16 mouse cellular contexts compared by ENCODE assay signal in genomic region chr1:10771793-10772192, GRCm38 (mm10).
DNase-seq lines count a peak whose midpoint lies in the region; ATAC-seq and TF ChIP-seq lines count a peak whose summit lies in the region.
"Had no signal": no experiment of that assay in that cellular context is flagged by ENCODE, and none has a peak within 500 bp of the region (broad histone marks: within the 10 kb centered on the region; RNA-seq: fewer than 3 reads in every experiment).

No protein-coding gene starts in this region.

- no peak overlapping the region for H3K4me3 ChIP-seq in embryonic facial prominence, embryonic 11.5 days (ENCODE audit: low read depth, low read length)
- H3K4me3 ChIP-seq in embryonic facial prominence, embryonic 10.5 days, result no peak overlapping the region
- no peak overlapping the region for H3K4me3 ChIP-seq in hindbrain, embryonic 16.5 days (ENCODE audit: low read length)
- no peak overlapping the region for H3K4me3 ChIP-seq in hindbrain, embryonic 13.5 days
- no peak overlapping the region for H3K4me3 ChIP-seq in lung, postnatal 0 days (ENCODE audit: low read depth, low read length)
- H3K4me3 ChIP-seq in forebrain, embryonic 16.5 days (replicated peaks; ENCODE audit: low read length), result no peak overlapping the region
- no peak overlapping the region for H3K4me3 ChIP-seq in gastrocnemius, adult 2 months
- H3K4me3 ChIP-seq: liver, embryonic 13.5 days had no signal

- no peaks in the 10 kb centered on the region for H3K9me3 ChIP-seq in embryonic facial prominence, embryonic 11.5 days (replicated peaks; ENCODE audit: control insufficient read depth, low read length)
- no peaks in the 10 kb centered on the region for H3K9me3 ChIP-seq in embryonic facial prominence, embryonic 10.5 days
- H3K9me3 ChIP-seq in hindbrain, embryonic 16.5 days (ENCODE audit: control insufficient read depth, low read length), result no peaks in the 10 kb centered on the region
- H3K9me3 ChIP-seq in hindbrain, embryonic 13.5 days, result no peaks in the 10 kb centered on the region
- H3K9me3 ChIP-seq in lung, postnatal 0 days (ENCODE audit: low read length), result no peaks in the 10 kb centered on the region
- no peaks in the 10 kb centered on the region for H3K9me3 ChIP-seq in forebrain, embryonic 16.5 days (ENCODE audit: control insufficient read depth, low read length)
- H3K9me3 ChIP-seq: liver, embryonic 13.5 days had no signal

- no peaks in the 10 kb centered on the region for H3K27me3 ChIP-seq in embryonic facial prominence, embryonic 11.5 days (ENCODE audit: control insufficient read depth, insufficient read depth, low read length)
- no peaks in the 10 kb centered on the region for H3K27me3 ChIP-seq in embryonic facial prominence, embryonic 10.5 days (replicated peaks; ENCODE audit: low read depth, poor library complexity, severe bottlenecking)
- H3K27me3 ChIP-seq in hindbrain, embryonic 16.5 days (replicated peaks; ENCODE audit: control insufficient read depth, insufficient read depth, low read length), result no peaks in the 10 kb centered on the region
- H3K27me3 ChIP-seq in hindbrain, embryonic 13.5 days, result no peaks in the 10 kb centered on the region
- no peaks in the 10 kb centered on the region for H3K27me3 ChIP-seq in lung, postnatal 0 days (replicated peaks; ENCODE audit: insufficient read depth, low read length)
- H3K27me3 ChIP-seq in forebrain, embryonic 16.5 days (replicated peaks; ENCODE audit: control insufficient read depth, insufficient read depth, low read length), result no peaks in the 10 kb centered on the region
- H3K27me3 ChIP-seq: liver, embryonic 13.5 days had no signal

- intact Hi-C loops in gastrocnemius, adult 2 months (cut with DNase I), result no loop called here

- H3K4me1 ChIP-seq in embryonic facial prominence, embryonic 11.5 days (ENCODE audit: control insufficient read depth, insufficient read depth, low read length), result no peaks in the 10 kb centered on the region
- H3K4me1 ChIP-seq in embryonic facial prominence, embryonic 10.5 days, result no peaks in the 10 kb centered on the region
- no peaks in the 10 kb centered on the region for H3K4me1 ChIP-seq in hindbrain, embryonic 16.5 days (ENCODE audit: control insufficient read depth, insufficient read depth, low read depth, low read length)
- H3K4me1 ChIP-seq in hindbrain, embryonic 13.5 days (replicated peaks), result no peaks in the 10 kb centered on the region
- H3K4me1 ChIP-seq in lung, postnatal 0 days (ENCODE audit: insufficient read depth, low read depth, low read length), result no peaks in the 10 kb centered on the region
- no peaks in the 10 kb centered on the region for H3K4me1 ChIP-seq in forebrain, embryonic 16.5 days (replicated peaks; ENCODE audit: control insufficient read depth, insufficient read depth, low read length)
- H3K4me1 ChIP-seq: liver, embryonic 13.5 days had no signal

- no peak overlapping the region for H3K9ac ChIP-seq in embryonic facial prominence, embryonic 11.5 days (replicated peaks; ENCODE audit: low read length)
- no peak overlapping the region for H3K9ac ChIP-seq in hindbrain, embryonic 16.5 days (ENCODE audit: low read depth, low read length)
- no peak overlapping the region for H3K9ac ChIP-seq in hindbrain, embryonic 13.5 days
- H3K9ac ChIP-seq in lung, postnatal 0 days (replicated peaks; ENCODE audit: low read depth), result no peak overlapping the region
- no peak overlapping the region for H3K9ac ChIP-seq in forebrain, embryonic 16.5 days (replicated peaks; ENCODE audit: low read depth, low read length)
- H3K9ac ChIP-seq: liver, embryonic 13.5 days had no signal

- TF ChIP-seq EP300 in lung, postnatal 0 days (IDR thresholded peaks at IDR 0.05), result no peak

- no peak overlapping the region for H3K4me2 ChIP-seq in embryonic facial prominence, embryonic 11.5 days (ENCODE audit: low read depth, low read length)
- H3K4me2 ChIP-seq in hindbrain, embryonic 16.5 days (ENCODE audit: low read length), result no peak overlapping the region
- no peak overlapping the region for H3K4me2 ChIP-seq in hindbrain, embryonic 13.5 days
- H3K4me2 ChIP-seq in lung, postnatal 0 days (replicated peaks; ENCODE audit: low read depth, low read length), result no peak overlapping the region
- no peak overlapping the region for H3K4me2 ChIP-seq in forebrain, embryonic 16.5 days (ENCODE audit: low read length)
- H3K4me2 ChIP-seq: liver, embryonic 13.5 days had no signal

- peak; percentile 30; the same call in 1 of the 2 replicates for TF ChIP-seq CTCF in lung, postnatal 0 days (IDR thresholded peaks at IDR 0.05)
- no peak for TF ChIP-seq CTCF in gastrocnemius, adult 2 months (IDR thresholded peaks at IDR 0.05)

- H3K36me3 ChIP-seq in embryonic facial prominence, embryonic 11.5 days (replicated peaks; ENCODE audit: control insufficient read depth, insufficient read depth, low read depth, low read length), result no peaks in the 10 kb centered on the region
- no peaks in the 10 kb centered on the region for H3K36me3 ChIP-seq in embryonic facial prominence, embryonic 10.5 days (replicated peaks)
- H3K36me3 ChIP-seq in hindbrain, embryonic 16.5 days (ENCODE audit: control insufficient read depth, insufficient read depth, low read length), result no peaks in the 10 kb centered on the region
- no peaks in the 10 kb centered on the region for H3K36me3 ChIP-seq in hindbrain, embryonic 13.5 days
- H3K36me3 ChIP-seq in lung, postnatal 0 days (ENCODE audit: insufficient read depth, low read length), result no peaks in the 10 kb centered on the region
- no peaks in the 10 kb centered on the region for H3K36me3 ChIP-seq in forebrain, embryonic 16.5 days (ENCODE audit: control insufficient read depth, insufficient read depth)
- H3K36me3 ChIP-seq: liver, embryonic 13.5 days had no signal

- H3K27ac ChIP-seq in embryonic facial prominence, embryonic 11.5 days (replicated peaks; ENCODE audit: low read depth, low read length), result no peak overlapping the region
- H3K27ac ChIP-seq in embryonic facial prominence, embryonic 10.5 days (replicated peaks), result no peak overlapping the region
- no peak overlapping the region for H3K27ac ChIP-seq in hindbrain, embryonic 16.5 days (ENCODE audit: low read depth, low read length)
- H3K27ac ChIP-seq in hindbrain, embryonic 13.5 days, result no peak overlapping the region
- no peak overlapping the region for H3K27ac ChIP-seq in lung, postnatal 0 days (ENCODE audit: low read length)
- no peak overlapping the region for H3K27ac ChIP-seq in forebrain, embryonic 16.5 days (ENCODE audit: low read length)
- H3K27ac ChIP-seq in gastrocnemius, adult 2 months, result no peak overlapping the region
- H3K27ac ChIP-seq: liver, embryonic 13.5 days had no signal

- DNase-seq in embryonic facial prominence, embryonic 11.5 days (ENCODE audit: low spot score), result peak; percentile 39
- no peak for DNase-seq in embryonic facial prominence, embryonic 10.5 days (ENCODE audit: low spot score)
- DNase-seq in lung, postnatal 0 days (ENCODE audit: low spot score), result peak; percentile 8
- DNase-seq in lung, postnatal 10 days, result no peak
- no peak for DNase-seq in gastrocnemius, adult 2 months
- DNase-seq: adrenal gland, adult 2 months; cerebellum, adult 2 months; heart, adult 18-20 months; heart, postnatal 10 days; kidney, postnatal 14 days; liver, embryonic 13.5 days; right cerebral cortex, postnatal 25 days; thymus, postnatal 4 days had no signal

- 82% methylated on average over 3 of the region's 3 CpGs for WGBS in embryonic facial prominence, embryonic 11.5 days
- 82% methylated on average over 3 of the region's 3 CpGs for WGBS in embryonic facial prominence, embryonic 10.5 days
- 64% methylated on average over 3 of the region's 3 CpGs for WGBS in hindbrain, embryonic 16.5 days
- 75% methylated on average over 3 of the region's 3 CpGs for WGBS in hindbrain, embryonic 13.5 days
- 68% methylated on average over 3 of the region's 3 CpGs for WGBS in lung, postnatal 0 days
- 58% methylated on average over 3 of the region's 3 CpGs for WGBS in forebrain, embryonic 16.5 days

- no peak for ATAC-seq in embryonic facial prominence, embryonic 11.5 days (replicated peaks; ENCODE audit: insufficient number of reproducible peaks, low FRiP score, low TSS enrichment, low read depth)
- peak; percentile 72 for ATAC-seq in hindbrain, embryonic 16.5 days
- no peak for ATAC-seq in hindbrain, embryonic 13.5 days (ENCODE audit: low FRiP score)
- ATAC-seq in lung, postnatal 0 days, result no peak
- ATAC-seq in forebrain, embryonic 16.5 days, result peak; percentile 72; the same call in 1 of the 2 replicates

Comparison
In these comparisons a context has a peak if more than half of its experiments do, and no peak if none do; other contexts are left out.
1. ATAC-seq: peak in hindbrain, embryonic 16.5 days (single experiment) and forebrain, embryonic 16.5 days (single experiment); none in embryonic facial prominence, embryonic 11.5 days (single experiment), hindbrain, embryonic 13.5 days (single experiment) and lung, postnatal 0 days (single experiment).
2. DNase-seq: peak in embryonic facial prominence, embryonic 11.5 days (single experiment) and lung, postnatal 0 days (single experiment); none in embryonic facial prominence, embryonic 10.5 days (single experiment), lung, postnatal 10 days (single experiment) and gastrocnemius, adult 2 months (single experiment).